Mouse (Mus musculus) liver, embryonic 14.5 days (tissue): Measurements from ENCODE around the gene Commd1.

Experiments used
- CTCF ChIP-seq: IDR thresholded peaks from 2 replicates; pipeline ENCODE4 v1.5.1; 2016; ENCODE audit warnings: antibody characterized with exemption, low read depth, control low read depth
- EP300 ChIP-seq: IDR thresholded peaks from 2 replicates; pipeline ENCODE4 v1.6.1; 2016; ENCODE audit warnings: antibody characterized with exemption, low read depth

- TF ChIP-seq CTCF = no peak
- TF ChIP-seq EP300 = no peak
Observed at GRCm38 (mm10) chr11:22900041-22900440, 82.1 kb downstream of the Commd1 start.
